Mouse (Mus musculus): ENCODE data around the gene Lad1.

Gene Lad1

DNA sequence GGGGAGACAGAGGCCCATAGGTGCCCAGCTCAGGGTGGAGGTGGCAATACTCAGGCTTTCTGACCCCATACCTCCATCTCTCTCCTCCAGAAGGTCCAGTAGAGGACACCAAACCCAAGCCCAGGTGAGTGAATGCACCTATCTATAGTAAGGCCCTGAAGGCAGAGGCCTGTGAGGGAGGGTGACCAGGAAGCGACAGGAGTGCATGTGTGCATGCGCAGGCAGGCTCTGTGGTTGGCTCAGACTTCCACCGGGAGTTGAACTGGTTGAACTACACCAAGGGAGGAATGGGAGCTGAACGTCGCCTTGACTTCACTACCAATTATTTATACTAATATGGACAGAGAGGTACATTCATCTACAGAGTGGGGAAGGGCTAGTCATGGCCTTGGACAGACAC lies 28.2 kb downstream of the Lad1 start:
- no peak for DNase-seq (ENCODE audit: low read depth)

DNA sequence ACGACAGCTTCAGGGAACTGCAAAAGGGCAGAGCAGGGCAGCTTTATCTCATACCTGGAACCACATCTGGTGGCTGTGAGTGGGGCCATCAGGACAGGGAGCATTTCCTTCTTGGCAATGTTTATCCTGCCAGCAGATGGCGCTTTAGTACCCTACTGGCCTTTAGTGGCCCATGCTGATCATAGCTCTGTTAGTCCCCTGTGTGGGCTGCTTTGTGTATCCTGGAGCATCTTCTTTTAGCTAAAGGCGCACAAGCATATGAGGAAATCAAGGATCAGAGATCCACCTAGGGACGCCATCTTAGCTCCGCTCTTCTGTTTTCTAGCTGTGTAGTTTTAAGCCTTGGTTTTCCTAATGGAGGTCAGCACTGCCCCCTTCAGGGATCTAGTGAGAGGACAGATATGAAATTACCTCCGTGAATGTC lies 28.8 kb downstream of the Lad1 start:
- peak; percentile 67 for DNase-seq (ENCODE audit: low read depth)

DNA sequence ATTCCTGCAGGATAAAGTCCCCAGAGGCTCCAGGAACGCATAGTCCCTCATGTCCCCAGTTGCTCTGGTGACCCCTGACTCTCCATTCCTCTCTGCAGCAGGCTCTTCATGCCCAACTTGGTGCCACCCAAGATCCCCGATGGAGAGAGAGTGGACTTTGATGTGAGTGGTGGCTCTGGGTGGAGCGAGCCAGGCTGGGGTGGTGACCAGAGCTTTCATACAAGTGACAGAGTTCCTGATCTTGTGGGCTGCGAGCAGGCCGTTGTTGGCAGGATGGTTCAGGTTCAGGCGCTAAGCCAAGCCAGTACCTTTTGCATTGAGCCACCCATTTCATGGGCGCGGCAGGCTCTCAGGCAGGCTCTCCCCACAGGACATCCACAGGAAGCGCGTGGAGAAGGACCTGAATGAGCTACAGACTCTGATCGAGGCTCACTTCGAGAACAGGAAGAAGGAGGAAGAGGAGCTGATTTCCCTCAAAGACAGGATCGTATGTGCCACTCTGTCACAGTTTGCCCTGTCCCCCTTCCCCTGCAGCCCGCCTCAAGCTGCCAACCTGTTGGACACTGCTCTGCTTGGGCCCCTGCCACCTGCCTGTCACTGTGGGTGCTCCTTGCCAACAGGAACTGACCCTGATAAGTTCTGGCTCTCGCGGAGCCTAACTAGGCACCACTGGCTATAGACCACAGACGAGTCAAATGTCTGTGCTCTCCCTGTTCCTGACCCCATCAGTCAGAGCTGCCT lies 29.4 kb downstream of the Lad1 start:
- DNase-seq (ENCODE audit: low read depth) = no peak

DNA sequence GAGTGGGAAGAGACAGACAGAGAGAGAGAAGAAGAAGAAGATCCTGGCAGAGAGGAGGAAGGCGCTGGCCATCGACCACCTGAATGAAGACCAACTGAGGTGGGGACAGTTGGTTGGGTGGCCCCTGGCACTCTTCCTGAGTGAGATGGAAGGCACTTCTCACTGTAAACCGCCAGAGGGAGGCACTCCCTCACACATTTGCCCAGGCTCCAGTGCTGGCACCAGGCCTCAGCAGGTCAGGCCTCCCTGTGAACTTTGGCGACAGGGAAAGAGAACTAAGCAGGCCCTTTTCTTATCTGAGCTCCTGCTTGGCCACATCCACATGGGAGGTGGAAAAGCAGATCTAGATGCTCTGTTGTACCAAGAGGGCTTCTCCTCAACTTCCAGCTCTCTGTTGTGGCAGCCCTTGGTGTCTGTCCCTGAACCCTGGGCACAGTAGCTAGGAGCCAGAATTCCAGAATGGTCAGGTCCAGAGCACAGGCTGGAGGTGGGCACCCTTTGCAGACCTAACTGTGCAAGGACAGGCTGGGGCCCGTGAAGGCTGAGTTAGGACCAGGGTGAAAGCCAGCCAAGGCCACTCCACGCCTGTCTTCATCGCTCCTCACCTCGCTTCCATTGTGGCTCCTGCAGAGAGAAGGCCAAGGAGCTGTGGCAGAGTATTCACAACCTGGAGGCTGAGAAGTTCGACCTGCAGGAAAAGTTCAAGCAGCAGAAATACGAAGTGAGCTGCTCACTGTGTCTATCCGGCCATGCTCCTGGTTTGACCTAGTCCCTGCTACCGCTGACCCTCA lies 32.5 kb downstream of the Lad1 start:
- DNase-seq (ENCODE audit: low read depth) = no peak

DNA sequence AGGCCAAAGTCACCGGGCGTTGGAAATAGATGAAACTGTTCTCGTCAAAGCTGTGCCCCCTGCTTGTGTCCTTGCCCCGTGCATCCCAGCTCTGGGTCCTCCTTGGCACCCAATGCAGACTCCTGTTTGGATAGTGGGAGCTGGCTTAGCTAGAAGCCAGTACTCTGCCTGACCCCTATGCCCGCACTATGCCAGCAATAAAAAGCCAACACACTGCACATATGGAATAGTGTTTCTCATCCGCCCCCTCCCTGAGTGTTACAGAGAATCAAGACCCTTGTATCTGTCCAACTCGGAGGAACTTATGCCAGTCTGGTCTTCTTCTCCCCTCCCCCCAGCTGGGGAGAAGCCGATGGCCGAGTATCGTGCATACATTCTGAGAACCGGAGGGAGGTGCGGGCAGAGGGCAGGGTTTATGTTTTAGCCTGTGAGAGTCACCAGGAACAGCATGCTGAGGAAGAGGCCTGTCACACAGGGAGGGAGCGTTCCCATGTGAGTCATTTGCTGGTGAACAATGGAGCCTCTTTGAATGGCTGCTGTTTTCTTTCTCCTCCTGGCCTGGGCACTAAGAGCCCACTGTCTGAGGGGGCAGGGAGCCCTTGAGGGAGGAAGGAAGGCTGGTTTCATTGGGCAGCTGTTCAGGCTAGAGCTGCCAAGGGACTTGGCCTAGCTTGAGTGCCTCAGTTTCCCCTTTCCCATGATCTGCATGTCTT lies 33.8 kb downstream of the Lad1 start:
- no peak for DNase-seq (ENCODE audit: low read depth)

DNA sequence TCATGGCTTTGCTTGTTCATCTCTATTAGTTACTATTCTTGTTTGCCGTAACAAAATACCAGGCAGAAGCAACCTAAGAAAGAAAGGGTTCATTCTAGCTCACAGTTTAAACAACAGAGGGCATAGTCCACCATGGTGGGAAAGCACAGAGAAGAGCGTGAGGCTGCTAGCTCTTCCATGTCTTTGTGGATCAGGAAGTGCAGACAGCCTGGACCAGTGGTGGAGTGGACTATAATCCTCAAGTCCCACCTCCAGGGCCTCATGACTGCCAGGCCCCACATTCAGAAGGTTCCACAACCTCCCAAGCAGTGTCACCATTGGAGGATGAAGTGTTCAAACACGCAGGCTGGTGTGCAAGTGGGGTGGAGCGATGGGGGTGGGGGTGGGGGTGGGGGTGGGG lies 34.8 kb downstream of the Lad1 start:
- no peak for DNase-seq (ENCODE audit: low read depth)

DNA sequence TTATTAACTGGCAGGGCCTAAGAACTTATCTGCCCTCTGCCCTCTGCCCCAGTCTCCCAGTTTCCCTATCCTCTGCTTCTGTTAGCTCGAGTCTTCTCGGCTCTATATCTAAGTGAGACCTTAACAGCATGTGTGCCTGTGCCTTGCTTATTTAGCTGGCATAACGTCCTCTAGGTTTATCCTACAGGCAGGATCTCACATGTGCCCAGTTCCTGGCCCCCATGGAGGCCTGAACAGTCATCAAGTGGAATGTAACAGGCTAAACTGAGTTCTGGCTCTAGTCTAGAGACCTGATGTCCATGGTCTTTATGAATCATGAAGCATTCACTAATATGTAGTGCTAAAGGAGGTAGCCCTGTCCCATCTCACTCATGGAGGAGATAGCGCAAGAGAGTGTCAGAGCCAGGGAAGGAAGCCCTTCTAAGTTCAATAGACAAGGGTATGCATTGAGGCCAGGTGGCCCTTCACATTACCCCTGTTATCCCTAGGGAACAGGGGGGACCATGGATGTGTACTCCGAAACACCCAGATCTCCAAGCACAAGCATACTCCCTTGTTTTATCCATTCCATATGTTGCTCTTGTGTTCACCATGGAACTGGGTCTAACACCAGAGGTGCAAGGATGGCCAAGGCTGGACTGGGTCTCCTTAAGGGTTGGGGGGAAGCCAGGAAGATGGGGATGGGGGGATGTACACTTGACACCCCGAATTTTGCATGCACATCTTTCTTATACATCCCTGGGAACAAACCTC lies 36.4 kb downstream of the Lad1 start:
- no peak for DNase-seq (ENCODE audit: low read depth)

DNA sequence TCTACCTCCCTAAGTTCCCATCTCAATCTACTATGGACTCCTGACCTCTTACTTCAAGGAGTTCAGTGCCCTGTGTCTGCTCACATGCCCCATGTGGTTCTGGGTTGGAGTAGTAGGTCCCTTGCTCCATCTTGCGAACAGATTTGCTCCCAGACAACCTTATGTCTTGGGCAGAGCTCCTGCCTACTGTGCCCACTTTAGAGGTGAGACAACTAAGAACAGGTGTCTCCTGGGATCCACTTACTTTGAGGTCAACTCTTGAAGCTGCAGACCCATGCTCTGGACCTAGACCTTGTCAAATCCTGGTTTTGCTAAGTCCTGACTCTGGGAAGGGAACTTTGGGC lies 36.9 kb downstream of the Lad1 start:
- no peak for DNase-seq (ENCODE audit: low read depth)

DNA sequence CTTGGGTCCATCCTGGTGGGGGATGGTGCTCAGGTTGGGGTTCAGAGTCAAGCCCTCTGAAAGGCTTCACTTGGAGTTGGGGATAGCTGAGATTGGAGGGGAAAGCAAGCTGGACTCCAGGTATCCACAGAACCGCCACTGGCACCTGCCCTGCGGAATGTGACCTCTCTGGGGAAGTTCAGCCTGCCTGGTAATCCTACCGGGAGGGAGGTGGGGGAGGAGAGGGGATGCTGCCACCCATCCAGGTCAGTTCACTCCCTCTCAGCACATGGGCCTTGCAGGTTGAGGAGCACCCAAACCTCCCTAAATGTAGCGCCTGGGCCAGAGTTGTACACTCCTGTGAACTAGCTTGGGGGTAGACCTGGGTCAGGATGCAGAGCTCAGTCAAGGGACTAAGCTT lies 37.7 kb downstream of the Lad1 start:
- DNase-seq (ENCODE audit: low read depth) = no peak

DNA sequence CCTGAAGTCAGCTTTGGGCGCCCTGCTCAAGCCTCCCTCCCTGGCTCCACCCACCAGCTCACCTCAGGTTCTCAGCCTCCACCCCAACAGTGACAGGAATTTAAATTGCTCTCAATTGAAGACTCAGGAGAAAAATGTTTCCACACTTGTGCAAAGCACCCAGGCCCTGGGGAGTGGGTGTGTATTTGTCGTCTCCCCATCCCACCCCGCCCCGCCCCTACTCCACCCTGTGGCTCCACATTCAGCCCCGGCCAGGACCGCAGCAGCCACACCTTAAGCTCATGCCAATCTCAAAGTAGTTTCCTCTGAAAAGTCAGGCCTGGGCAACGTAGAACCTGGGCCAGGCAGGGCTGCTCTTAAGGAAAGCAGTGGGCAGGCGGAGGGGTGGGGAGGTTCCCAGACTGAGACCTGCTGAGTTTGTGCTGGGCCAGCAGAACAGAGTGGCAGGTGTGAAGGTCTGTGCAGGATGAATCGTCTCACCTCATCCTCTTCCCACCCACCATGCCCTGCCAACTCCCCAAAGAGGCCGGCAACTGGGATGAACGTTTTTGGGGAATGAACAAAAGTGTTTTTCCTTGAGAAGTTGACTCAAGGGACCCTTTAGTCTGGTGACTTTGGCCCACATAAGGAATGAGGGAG lies 38.9 kb downstream of the Lad1 start:
- no peak for DNase-seq (ENCODE audit: low read depth)

DNA sequence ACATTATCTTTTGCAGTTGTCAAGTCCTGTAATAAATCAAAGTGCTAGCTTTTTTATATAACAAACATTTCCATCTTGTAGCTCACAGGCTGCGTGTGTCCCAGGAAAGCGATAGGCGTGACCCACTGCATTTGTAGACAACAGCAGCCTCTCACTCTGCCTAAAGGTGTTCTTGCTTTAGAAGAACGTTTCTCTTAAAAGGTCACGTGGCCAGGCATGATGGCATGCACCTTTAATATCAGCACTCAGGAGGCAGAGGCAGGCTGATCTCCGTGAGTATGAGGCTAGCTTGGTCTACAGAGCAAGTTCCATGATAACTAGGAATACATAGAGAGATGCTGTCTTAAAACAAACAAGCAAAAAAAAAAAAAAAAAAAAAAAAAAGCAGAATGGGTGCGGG lies 40.1 kb downstream of the Lad1 start:
- no peak for DNase-seq (ENCODE audit: low read depth)

DNA sequence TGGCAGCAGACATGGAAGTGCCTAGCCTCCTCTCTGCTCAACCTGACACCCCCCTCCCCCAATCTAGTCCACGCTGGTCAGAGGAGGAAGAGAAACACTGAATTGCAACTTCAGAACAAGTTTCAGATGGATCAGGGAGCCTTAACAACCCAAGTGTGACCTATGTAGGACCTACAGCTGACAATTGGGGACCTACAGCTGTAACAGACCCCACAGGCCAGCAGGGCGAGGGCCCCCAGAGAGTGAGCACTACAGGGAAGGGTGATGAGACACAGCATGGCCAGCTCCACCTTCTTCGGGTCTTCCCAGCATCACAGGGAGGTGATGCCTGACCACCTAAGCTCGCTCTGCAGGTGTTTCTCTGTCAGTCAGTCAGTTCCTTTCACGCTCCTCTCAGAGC lies 42.7 kb downstream of the Lad1 start:
- no peak for DNase-seq (ENCODE audit: low read depth)

DNA sequence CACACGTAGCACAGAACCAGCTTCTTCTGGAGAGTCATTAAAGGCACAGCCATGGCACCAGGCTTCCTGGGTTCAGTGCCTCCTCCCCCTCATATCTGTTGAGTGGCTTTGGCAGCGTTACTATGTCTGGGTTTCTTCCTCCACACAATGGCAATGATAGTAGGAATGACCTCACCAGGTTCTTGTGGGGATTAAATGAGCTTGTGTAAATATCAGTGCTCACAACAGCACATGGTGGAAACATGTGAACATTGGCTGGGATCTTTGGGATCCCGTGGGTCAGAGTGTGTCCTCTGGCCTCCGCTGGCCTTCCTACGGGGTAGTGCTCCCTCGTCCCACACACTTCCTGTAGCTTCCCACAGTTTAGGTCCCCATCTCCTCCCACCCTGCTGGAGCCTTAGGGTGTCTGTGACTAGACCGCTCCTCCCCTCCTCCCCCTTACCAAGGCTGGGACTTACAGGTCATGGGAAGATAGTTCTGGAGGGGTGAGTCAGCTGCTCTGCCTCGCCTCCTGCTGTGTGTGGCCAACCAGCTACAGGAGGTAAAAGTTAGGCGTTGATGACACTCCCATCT lies 43.7 kb downstream of the Lad1 start:
- no peak for DNase-seq (ENCODE audit: low read depth)

DNA sequence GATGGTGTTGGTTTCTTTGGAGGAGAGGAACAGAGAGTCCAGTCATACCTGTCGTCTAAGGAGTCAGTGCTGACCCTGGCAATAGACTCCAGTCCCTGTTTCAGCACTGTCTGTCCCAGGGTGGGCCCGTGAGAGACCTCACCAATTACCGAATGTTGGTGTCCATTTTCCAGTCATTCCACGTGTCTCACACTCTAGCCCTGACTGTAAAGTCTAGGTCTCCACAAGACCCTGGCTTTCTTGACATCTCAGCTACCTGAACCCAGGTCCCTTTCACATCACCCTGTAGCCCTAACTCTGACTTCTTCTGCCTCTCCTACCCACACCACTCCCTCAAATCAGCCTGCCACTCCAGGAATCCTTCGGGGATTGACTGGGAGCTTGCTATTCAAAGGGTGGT lies 44.2 kb downstream of the Lad1 start:
- no peak for DNase-seq (ENCODE audit: low read depth)

DNA sequence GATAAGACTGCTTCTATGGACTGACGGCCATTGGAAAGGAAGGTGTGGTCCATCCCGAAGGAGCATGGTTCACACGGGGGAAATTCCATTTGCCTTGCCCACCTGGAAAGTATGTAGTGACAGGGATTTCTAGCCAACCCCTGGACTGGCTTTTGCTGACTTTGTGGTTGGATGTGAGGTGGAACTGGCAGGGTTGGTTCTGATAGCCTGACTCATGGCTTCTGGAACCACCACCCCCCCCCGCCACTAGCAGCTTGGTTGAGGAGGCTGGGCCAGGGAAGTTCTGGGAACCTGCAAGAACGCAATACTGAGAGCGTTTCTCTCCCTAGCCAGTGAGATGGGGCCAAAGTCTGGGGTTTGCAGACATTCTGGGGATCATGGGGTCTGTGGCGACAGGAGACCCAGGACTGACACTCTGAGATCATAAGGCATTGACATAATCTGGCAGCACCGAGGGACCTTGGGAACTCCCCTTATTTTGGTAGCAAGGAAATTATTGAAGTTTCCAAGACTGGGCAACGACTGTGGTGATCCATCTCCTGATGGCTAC lies 45.5 kb downstream of the Lad1 start:
- DNase-seq (ENCODE audit: low read depth) = no peak

DNA sequence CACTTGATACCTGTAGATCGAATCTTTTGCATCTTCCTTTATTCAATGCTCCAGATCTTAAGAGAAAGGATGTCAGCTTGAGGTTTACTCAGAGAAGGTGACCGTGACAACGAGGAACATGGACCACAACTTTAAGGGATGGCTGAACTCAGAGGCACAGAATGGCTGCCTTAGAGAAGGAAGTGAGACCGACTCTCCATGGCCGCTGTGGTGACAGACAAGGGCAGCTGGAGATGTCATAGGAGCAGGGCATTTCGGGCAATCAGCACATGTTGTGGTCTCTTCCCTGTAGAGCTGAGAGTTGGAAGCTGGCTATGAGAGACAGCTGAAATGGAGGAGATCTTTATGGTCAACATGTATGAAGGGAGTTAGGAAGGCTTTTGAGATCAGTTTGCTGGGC lies 46.4 kb downstream of the Lad1 start:
- DNase-seq (ENCODE audit: low read depth) = no peak

DNA sequence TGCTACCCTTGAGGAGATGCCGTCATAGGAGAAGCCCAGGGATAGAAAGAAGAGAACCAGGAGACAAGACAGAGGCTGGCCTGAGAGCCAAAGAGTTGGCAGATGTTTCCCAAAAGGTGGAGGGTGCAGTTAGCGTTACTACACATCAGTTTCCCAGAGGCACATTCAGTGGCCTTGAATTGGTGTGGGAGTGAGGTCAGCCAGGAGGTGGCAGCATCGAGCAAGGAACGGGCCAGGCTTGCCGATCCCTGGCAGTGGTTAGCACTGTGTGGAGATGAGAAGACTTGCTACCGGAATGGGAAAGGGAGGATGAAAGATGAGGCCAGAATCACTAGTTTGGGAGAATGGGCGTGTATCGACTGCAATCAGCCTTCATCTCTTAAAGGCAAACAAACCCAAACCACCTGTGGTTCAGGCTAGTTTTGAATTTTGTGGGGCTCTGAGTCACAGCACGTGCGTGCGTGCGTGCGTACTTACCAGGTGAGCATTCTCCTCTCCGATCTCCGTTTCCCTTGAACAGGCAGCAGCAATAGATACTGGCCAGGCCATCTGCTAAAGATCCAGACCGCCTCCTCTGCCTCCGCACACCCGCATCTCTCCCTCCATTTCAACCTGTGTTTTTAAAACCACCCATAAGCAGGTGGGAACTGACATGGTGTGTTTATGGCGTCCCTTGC lies 47.3 kb downstream of the Lad1 start:
- peak; percentile 48 for DNase-seq (ENCODE audit: low read depth)

DNA sequence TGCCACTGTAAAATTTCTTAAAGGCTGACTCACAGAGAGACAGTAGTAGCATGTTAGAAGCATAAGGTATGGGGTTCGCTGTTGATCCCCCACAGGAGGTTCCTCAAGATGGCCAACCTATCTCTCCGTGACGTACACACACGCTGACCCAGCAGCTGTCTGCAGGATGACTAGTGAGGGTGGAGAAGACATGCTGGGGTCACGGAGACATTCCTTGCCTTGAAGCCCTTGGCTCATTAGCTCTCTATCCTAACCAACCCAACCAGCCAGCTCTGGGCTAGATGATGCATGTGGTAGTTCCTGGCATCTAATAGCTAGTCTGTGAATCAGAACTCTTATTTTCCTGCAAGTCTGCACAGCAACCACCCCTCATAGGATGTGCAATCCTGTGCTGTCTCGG lies 50.2 kb downstream of the Lad1 start:
- DNase-seq (ENCODE audit: low read depth) = no peak

DNA sequence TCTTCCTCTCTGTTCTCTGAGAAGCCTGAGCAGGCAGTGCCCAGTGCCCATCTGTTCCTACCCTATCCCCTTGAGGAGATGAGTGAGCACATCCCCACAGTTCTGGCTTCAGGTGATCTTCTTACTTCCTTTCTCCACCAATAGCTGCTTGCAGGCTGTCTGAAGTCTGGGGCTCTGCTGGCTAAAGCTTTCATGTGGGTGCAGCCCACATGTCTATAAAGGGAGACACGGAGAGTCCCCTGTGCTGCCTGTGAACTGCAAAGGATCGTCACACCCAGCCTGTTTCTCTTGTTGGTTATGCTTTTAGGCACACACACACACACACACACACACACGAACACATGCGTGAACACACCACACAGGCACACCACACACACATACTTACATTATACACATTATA lies 54.6 kb downstream of the Lad1 start:
- no peak for DNase-seq (ENCODE audit: low read depth)

DNA sequence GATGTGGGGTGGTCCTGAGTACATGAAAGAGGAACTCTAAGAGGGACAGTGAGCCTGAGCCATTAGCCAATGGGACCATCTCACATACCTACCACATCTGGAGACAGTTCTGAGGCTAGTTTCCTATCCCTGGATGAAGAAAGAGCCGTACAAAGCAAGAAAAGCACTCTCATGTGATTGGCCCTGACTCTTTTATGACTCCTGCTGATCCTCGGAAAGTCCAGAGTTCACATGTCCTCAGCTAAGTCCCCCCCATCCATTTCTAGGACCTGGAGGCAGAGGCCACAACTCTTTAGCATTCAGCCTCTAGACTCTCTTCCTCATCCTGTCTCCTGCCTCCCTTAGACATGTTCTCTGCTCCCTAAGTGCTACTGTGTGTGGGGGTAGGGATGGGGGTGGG lies 58.9 kb downstream of the Lad1 start:
- no peak for DNase-seq (ENCODE audit: low read depth)
